Mouse (Mus musculus) erythroblast, embryonic 14.5 days (primary cell): Measurements from ENCODE around the gene Phc2.

ENCODE experiments used
- GATA1 ChIP-seq: IDR thresholded peaks from 2 replicates; pipeline ENCODE4 v1.6.1; 2012; ENCODE audit warnings: low read length, inconsistent platforms, mixed read lengths
- TAL1 ChIP-seq: IDR thresholded peaks from 3 replicates; pipeline ENCODE4 v1.6.1; 2012; ENCODE audit warnings: low read length, inconsistent platforms, mixed read lengths

DNA sequence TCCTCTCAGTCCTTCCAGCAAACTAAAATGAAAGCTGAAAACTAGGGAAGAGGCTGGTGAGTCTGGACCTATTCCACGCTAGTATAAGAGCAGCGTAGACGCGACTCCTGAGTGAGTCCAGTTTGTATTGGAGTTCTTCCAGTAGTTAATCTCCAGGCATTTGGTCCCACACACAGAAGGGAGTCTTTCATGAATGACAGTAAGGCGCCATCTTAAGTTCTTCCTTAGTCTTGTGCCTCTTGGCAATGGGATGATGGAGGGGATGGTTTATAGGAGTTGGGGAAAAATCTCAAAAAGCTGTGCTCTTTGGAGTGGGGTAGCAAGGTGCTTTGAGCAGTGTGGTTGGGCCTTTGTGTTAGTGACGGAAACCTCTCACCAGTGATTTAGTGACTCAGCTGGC lies 75.8 kb downstream of the Phc2 start:
- TF ChIP-seq GATA1: no peak
- TF ChIP-seq TAL1: no peak
